Mouse (Mus musculus): ENCODE results near the gene E2f7. TPM values are rescaled to one million over a fixed set of nuclear protein-coding genes. Genes with fewer than 3 reads are reported as not detected.

The E2f7 gene
- total and polyA plus RNA-seq, 2 experiments from 2014 or later: 3.2 to 3.4 TPM

- 58% methylated on average over 4 of the region's 4 CpGs for WGBS
- H3K9ac ChIP-seq: no peak overlapping the region
- DNase-seq: peak; percentile 40
- H3K4me2 ChIP-seq (ENCODE audit: low read depth): no peak overlapping the region
- H3K9me3 ChIP-seq (ENCODE audit: low read length): no peaks in the 10 kb centered on the region
- ATAC-seq: no peak
- no peak overlapping the region for H3K27ac ChIP-seq (ENCODE audit: low read depth, low read length)
- H3K36me3 ChIP-seq (ENCODE audit: insufficient read depth): no peaks in the 10 kb centered on the region
- H3K4me1 ChIP-seq (ENCODE audit: insufficient read depth): no peaks in the 10 kb centered on the region
- H3K4me3 ChIP-seq (ENCODE audit: low read depth, low read length): no peak overlapping the region
- TF ChIP-seq CTCF (IDR thresholded peaks at IDR 0.05; ENCODE audit: low read depth): peak; percentile 72
- H3K27me3 ChIP-seq (ENCODE audit: insufficient read depth, low read length): no peaks in the 10 kb centered on the region
Measured at GRCm38 (mm10) chr10:110727816-110728215, 17.4 kb upstream of the E2f7 start.

GRCm38 (mm10) chr10:110733343-110733742, 11.9 kb upstream of the E2f7 start:
- peak; percentile 70 for TF ChIP-seq CTCF (IDR thresholded peaks at IDR 0.05; ENCODE audit: low read depth)
- no peak overlapping the region for H3K4me2 ChIP-seq (ENCODE audit: low read depth)

GRCm38 (mm10) chr10:110743701-110744100, 1.5 kb upstream of the E2f7 start:
- Histone ChIP-seq H3K36me3 (ENCODE audit: insufficient read depth) (no peaks in the 10 kb centered on the region), H3K27ac (ENCODE audit: low read depth, low read length) (no peak overlapping the region), H3K27me3 (ENCODE audit: insufficient read depth, low read length) (no peaks in the 10 kb centered on the region), H3K4me3 (ENCODE audit: low read depth, low read length) (no peak overlapping the region), H3K4me2 (ENCODE audit: low read depth) (no peak overlapping the region), H3K9me3 (ENCODE audit: low read length) (no peaks in the 10 kb centered on the region), H3K4me1 (ENCODE audit: insufficient read depth) (peaks cover 7% of the 10 kb centered on the region; the same call in 1 of the 2 replicates), H3K9ac (no peak overlapping the region)
- WGBS: 88% methylated on average over 6 of the region's 6 CpGs
- ATAC-seq (no peak), DNase-seq (no peak)
- TF ChIP-seq CTCF (IDR thresholded peaks at IDR 0.05; ENCODE audit: low read depth): no peak

More at GRCm38 (mm10) chr10:110733343-110733742, 11.9 kb upstream of the E2f7 start:
- no peaks in the 10 kb centered on the region for H3K36me3 ChIP-seq (ENCODE audit: insufficient read depth)
- ATAC-seq (peak; percentile 29; the same call in 1 of the 2 replicates), DNase-seq (peak; percentile 70)
- no peaks in the 10 kb centered on the region for H3K9me3 ChIP-seq (ENCODE audit: low read length)
- H3K27me3 ChIP-seq (ENCODE audit: insufficient read depth, low read length): no peaks in the 10 kb centered on the region
- 21% methylated on average over 6 of the region's 6 CpGs for WGBS
- no peak overlapping the region for H3K4me3 ChIP-seq (ENCODE audit: low read depth, low read length)
- no peaks in the 10 kb centered on the region for H3K4me1 ChIP-seq (ENCODE audit: insufficient read depth)
- H3K27ac ChIP-seq (ENCODE audit: low read depth, low read length): no peak overlapping the region
- H3K9ac ChIP-seq: no peak overlapping the region

- Histone ChIP-seq H3K4me1 (ENCODE audit: insufficient read depth) (peaks cover 7% of the 10 kb centered on the region; the same call in 1 of the 2 replicates), H3K27me3 (ENCODE audit: insufficient read depth, low read length) (no peaks in the 10 kb centered on the region), H3K4me3 (ENCODE audit: low read depth, low read length) (no peak overlapping the region), H3K27ac (ENCODE audit: low read depth, low read length) (no peak overlapping the region), H3K9me3 (ENCODE audit: low read length) (no peaks in the 10 kb centered on the region), H3K9ac (no peak overlapping the region), H3K4me2 (ENCODE audit: low read depth) (peak overlapping the region; percentile 95; the same call in 1 of the 2 replicates), H3K36me3 (ENCODE audit: insufficient read depth) (no peaks in the 10 kb centered on the region)
- DNase-seq (no peak), ATAC-seq (no peak)
- 54% methylated on average over 12 of the region's 12 CpGs for WGBS
- no peak for TF ChIP-seq CTCF (IDR thresholded peaks at IDR 0.05; ENCODE audit: low read depth)
Measured at GRCm38 (mm10) chr10:110744120-110744519, 1.1 kb upstream of the E2f7 start.

GRCm38 (mm10) chr10:110745640-110746032, 397 bp downstream of the E2f7 start:
- Histone ChIP-seq H3K27ac (ENCODE audit: low read depth, low read length) (peak overlapping the region; percentile 81), H3K4me3 (ENCODE audit: low read depth, low read length) (peak overlapping the region; percentile 74), H3K9me3 (ENCODE audit: low read length) (no peaks in the 10 kb centered on the region), H3K9ac (peak overlapping the region; percentile 83), H3K27me3 (ENCODE audit: insufficient read depth, low read length) (no peaks in the 10 kb centered on the region), H3K4me2 (ENCODE audit: low read depth) (peak overlapping the region; percentile 95), H3K36me3 (ENCODE audit: insufficient read depth) (no peaks in the 10 kb centered on the region), H3K4me1 (ENCODE audit: insufficient read depth) (peaks cover 7% of the 10 kb centered on the region; the same call in 1 of the 2 replicates)
- DNase-seq (no peak), ATAC-seq (no peak)
- TF ChIP-seq CTCF (IDR thresholded peaks at IDR 0.05; ENCODE audit: low read depth): 0 out of 2 replicates have a peak, but pooled peaks have one; percentile 5
- under 1% methylated on average over 23 of the region's 23 CpGs for WGBS

GRCm38 (mm10) chr10:110749081-110749480, 3.8 kb downstream of the E2f7 start:
- peaks cover 7% of the 10 kb centered on the region; the same call in 1 of the 2 replicates for H3K4me1 ChIP-seq (ENCODE audit: insufficient read depth)
- no peak overlapping the region for H3K27ac ChIP-seq (ENCODE audit: low read depth, low read length)
- no peaks in the 10 kb centered on the region for H3K9me3 ChIP-seq (ENCODE audit: low read length)
- H3K27me3 ChIP-seq (ENCODE audit: insufficient read depth, low read length): no peaks in the 10 kb centered on the region
- ATAC-seq (no peak), DNase-seq (no peak)
- no peak overlapping the region for H3K4me3 ChIP-seq (ENCODE audit: low read depth, low read length)
- no peak overlapping the region for H3K4me2 ChIP-seq (ENCODE audit: low read depth)
- 93% methylated on average over 9 of the region's 9 CpGs for WGBS
- H3K36me3 ChIP-seq (ENCODE audit: insufficient read depth): no peaks in the 10 kb centered on the region
- no peak for TF ChIP-seq CTCF (IDR thresholded peaks at IDR 0.05; ENCODE audit: low read depth)
- no peak overlapping the region for H3K9ac ChIP-seq

GRCm38 (mm10) chr10:110749510-110750305, 4.5 kb downstream of the E2f7 start:
- no peak overlapping the region for H3K27ac ChIP-seq (ENCODE audit: low read depth, low read length)
- WGBS: 90% methylated on average over 9 of the region's 9 CpGs
- TF ChIP-seq CTCF (IDR thresholded peaks at IDR 0.05; ENCODE audit: low read depth): no peak
- H3K4me2 ChIP-seq (ENCODE audit: low read depth): no peak overlapping the region
- no peaks in the 10 kb centered on the region for H3K27me3 ChIP-seq (ENCODE audit: insufficient read depth, low read length)
- no peak overlapping the region for H3K4me3 ChIP-seq (ENCODE audit: low read depth, low read length)
- no peak overlapping the region for H3K9ac ChIP-seq
- no peak for DNase-seq
- H3K36me3 ChIP-seq (ENCODE audit: insufficient read depth): no peaks in the 10 kb centered on the region
- H3K9me3 ChIP-seq (ENCODE audit: low read length): no peaks in the 10 kb centered on the region
- peaks cover 7% of the 10 kb centered on the region; the same call in 1 of the 2 replicates for H3K4me1 ChIP-seq (ENCODE audit: insufficient read depth)
- no peak for ATAC-seq

Data from forebrain, postnatal 0 days (tissue).